Mouse (Mus musculus) brain, embryonic 14.5 days (tissue): ENCODE data around the gene Aamp.
"Not testable (repeated sequence)": the region's sequence is repeated elsewhere in the genome, so short reads cannot be mapped to it uniquely, and the experiment has no call there.

Experiments
- CTCF ChIP-seq: fragments of 200-500 bp; IDR thresholded peaks from 2 replicates; pipeline ENCODE4 v1.5.1; 2012; ENCODE audit warnings: inconsistent platforms, mild to moderate bottlenecking, moderate library complexity, borderline replicate concordance; ENCODE audit not compliant: insufficient read depth, insufficient read length; ENCODE audit errors: extremely low read depth
- POLR2A ChIP-seq: fragments of 200-500 bp; IDR thresholded peaks from 2 replicates; pipeline ENCODE4 v1.6.1; 2012; ENCODE audit warnings: mild to moderate bottlenecking, inconsistent platforms, borderline replicate concordance; ENCODE audit not compliant: poor library complexity, insufficient read depth, insufficient read length, severe bottlenecking; ENCODE audit errors: extremely low read depth

GRCm38 (mm10) chr1:74286869-74287607 is 2.5 kb upstream of the Aamp start:
- 0 out of 2 replicates have a peak, but pooled peaks have one; percentile 4 for TF ChIP-seq CTCF
- not testable (repeated sequence) for TF ChIP-seq POLR2A
